Mouse (Mus musculus) MEL (cell line): ENCODE data around the gene Mosmo. TPM values are rescaled to one million over a fixed set of nuclear protein-coding genes. Genes with fewer than 3 reads are reported as not detected.

Experiments
- DNase-seq: peaks from one replicate; pipeline ENCODE4 v3.0.0; 2011; ENCODE audit warnings: low read depth, low spot score
- H3K27ac ChIP-seq: 2 replicates; pipeline ENCODE4 v1.5.1; 2012; ENCODE audit warnings: low read depth, mild to moderate bottlenecking, control low read depth, low read length, moderate library complexity; ENCODE audit not compliant: control insufficient read depth
- H3K27me3 ChIP-seq, 2 experiments: fragments of 150-350 bp in 1 of 2; sonication (generic) in 1 of 2; 2 replicates each; pipeline ENCODE4 v1.6.1; 2012; ENCODE audit warnings: low read length in 2 of 2, mild to moderate bottlenecking in 2 of 2, improper control_type of control experiment in 1 of 2, moderate library complexity in 1 of 2; ENCODE audit not compliant: insufficient read depth in 2 of 2, control insufficient read depth in 1 of 2
- H3K36me3 ChIP-seq, 2 experiments: 2 replicates each; pipeline ENCODE4 v1.6.1; 2012 to 2014; ENCODE audit warnings: low read length in 2 of 2, improper control_type of control experiment in 1 of 2, inconsistent platforms in 1 of 2, mild to moderate bottlenecking in 1 of 2; ENCODE audit not compliant: insufficient read depth in 2 of 2, control insufficient read depth in 1 of 2
- H3K4me1 ChIP-seq, 2 experiments: fragments of 150-350 bp in 1 of 2; sonication (generic) in 1 of 2; 2 replicates each; pipeline ENCODE4 v1.6.1; 2012; ENCODE audit warnings: low read length in 2 of 2, improper control_type of control experiment in 1 of 2, mild to moderate bottlenecking in 1 of 2; ENCODE audit not compliant: insufficient read depth in 2 of 2, control insufficient read depth in 1 of 2
- H3K4me3 ChIP-seq, 2 experiments: fragments of 150-350 bp in 1 of 2; sonication (generic) in 1 of 2; 2 replicates each; pipeline ENCODE4 v1.5.1; 2012; ENCODE audit warnings: low read depth in 2 of 2, low read length in 2 of 2, mild to moderate bottlenecking in 2 of 2, moderate library complexity in 2 of 2, control low read depth in 1 of 2, improper control_type of control experiment in 1 of 2; ENCODE audit not compliant: control insufficient read depth in 1 of 2, insufficient read depth in 1 of 2
- H3K79me2 ChIP-seq: 2 replicates; pipeline ENCODE4 v1.6.1; 2012; ENCODE audit warnings: mild to moderate bottlenecking, low read length, moderate library complexity; ENCODE audit not compliant: control insufficient read depth, poor library complexity, insufficient read depth
- H3K9ac ChIP-seq: 2 replicates; pipeline ENCODE4 v1.6.1; 2012; ENCODE audit warnings: low read depth, mild to moderate bottlenecking, control low read depth, low read length, moderate library complexity; ENCODE audit not compliant: control insufficient read depth, poor library complexity, severe bottlenecking
- H3K9me3 ChIP-seq: fragments of 150-350 bp; sonication (generic); replicated peaks from 2 replicates; pipeline ENCODE4 v1.6.1; 2012; ENCODE audit warnings: mild to moderate bottlenecking, low read length, improper control_type of control experiment, moderate library complexity; ENCODE audit not compliant: insufficient read depth
- BHLHE40 ChIP-seq: IDR thresholded peaks from 2 replicates; pipeline ENCODE4 v1.6.1; 2012; ENCODE audit warnings: low read depth, mild to moderate bottlenecking, inconsistent platforms, low read length, improper control_type of control experiment, borderline replicate concordance
- CTCF ChIP-seq, 3 experiments: IDR thresholded peaks in 2 of 3; conservative IDR thresholded peaks in 1 of 3; 2 replicates each; pipeline ENCODE4 v1.5.1; 2011 to 2012; ENCODE audit warnings: low read length in 3 of 3, low read depth in 2 of 3, mild to moderate bottlenecking in 2 of 3, improper control_type of control experiment in 1 of 3, inconsistent platforms in 1 of 3, mixed read lengths in 1 of 3, moderate library complexity in 1 of 3; ENCODE audit not compliant: control insufficient read depth in 1 of 3, insufficient read depth in 1 of 3, poor library complexity in 1 of 3, severe bottlenecking in 1 of 3
- ELF1 ChIP-seq: IDR thresholded peaks from 2 replicates; pipeline ENCODE4 v1.6.1; 2014; ENCODE audit warnings: low read depth, mild to moderate bottlenecking, inconsistent platforms, low read length, improper control_type of control experiment, moderate library complexity
- MAX ChIP-seq: IDR thresholded peaks from 2 replicates; pipeline ENCODE4 v1.6.1; 2011; ENCODE audit warnings: low read length, improper control_type of control experiment
- MAZ ChIP-seq: IDR thresholded peaks from 2 replicates; pipeline ENCODE4 v1.6.1; 2012; ENCODE audit warnings: low read depth, mild to moderate bottlenecking, inconsistent platforms, low read length, improper control_type of control experiment
- MYB ChIP-seq: IDR thresholded peaks from 2 replicates; pipeline ENCODE4 v1.6.1; 2011; ENCODE audit warnings: mild to moderate bottlenecking, low read depth, low read length, improper control_type of control experiment
- MYC ChIP-seq: IDR thresholded peaks from 2 replicates; pipeline ENCODE4 v1.6.1; 2011; ENCODE audit warnings: low read depth, mild to moderate bottlenecking, low read length, improper control_type of control experiment, moderate library complexity
- NELFE ChIP-seq: IDR thresholded peaks from 2 replicates; pipeline ENCODE4 v1.6.1; 2011; ENCODE audit warnings: low read depth, low read length, improper control_type of control experiment
- POLR2AphosphoS5 ChIP-seq: IDR thresholded peaks from 2 replicates; pipeline ENCODE4 v1.6.1; 2012; ENCODE audit warnings: low read depth, borderline replicate concordance, mild to moderate bottlenecking, inconsistent platforms, low read length, moderate library complexity, mixed read lengths
- RAD21 ChIP-seq: IDR thresholded peaks from 2 replicates; pipeline ENCODE4 v1.6.1; 2011; ENCODE audit warnings: mild to moderate bottlenecking, low read depth, low read length, improper control_type of control experiment
- SIN3A ChIP-seq: IDR thresholded peaks from 2 replicates; pipeline ENCODE4 v1.6.1; 2012; ENCODE audit warnings: low read length, improper control_type of control experiment, inconsistent platforms
- TBP ChIP-seq: IDR thresholded peaks from 2 replicates; pipeline ENCODE4 v1.8.0; 2011; ENCODE audit warnings: low read depth, low read length, improper control_type of control experiment
- TCF12 ChIP-seq: IDR thresholded peaks from 2 replicates; pipeline ENCODE4 v1.6.1; 2014; ENCODE audit warnings: low read depth, mild to moderate bottlenecking, inconsistent platforms, low read length, improper control_type of control experiment, moderate library complexity
- USF2 ChIP-seq, 2 experiments: IDR thresholded peaks; 2 replicates each; pipeline ENCODE4 v1.6.1; 2011 to 2012; ENCODE audit warnings: improper control_type of control experiment in 2 of 2, low read length in 2 of 2, borderline replicate concordance in 1 of 2, inconsistent platforms in 1 of 2, low read depth in 1 of 2, mild to moderate bottlenecking in 1 of 2; ENCODE audit not compliant: insufficient read depth in 1 of 2
- ZC3H11A ChIP-seq: IDR thresholded peaks from 2 replicates; pipeline ENCODE4 v1.6.1; 2012; ENCODE audit warnings: low read depth, mild to moderate bottlenecking, inconsistent platforms, low read length, improper control_type of control experiment
- ZMIZ1 ChIP-seq: IDR thresholded peaks from 2 replicates; pipeline ENCODE4 v1.6.1; 2012; ENCODE audit warnings: low read depth, mild to moderate bottlenecking, inconsistent platforms, low read length, improper control_type of control experiment, moderate library complexity
- polyA plus RNA-seq, 2 experiments: library from polyadenylated mRNA; stranded (reverse) in 1 of 2; unstranded in 1 of 2; fragments of >175 nt in 1 of 2; fragments of >200 nt in 1 of 2; gene quantifications; 2 replicates each; pipeline versions ENCODE4 v1.2.1 to v1.2.4; 2012; ENCODE audit warnings: low replicate concordance in 2 of 2, low read depth in 1 of 2; ENCODE audit not compliant: insufficient read length in 2 of 2, insufficient read depth in 1 of 2, missing spikeins in 1 of 2
- total RNA-seq: library from RNA; depleted of rRNA; stranded (reverse); fragments of 300-350 nt; gene quantifications from 2 replicates; pipeline ENCODE4 v1.2.3, GENCODE M21; 2012

Mosmo gene
- total and polyA plus RNA-seq, 3 experiments: 20.0 to 30.0 (median 23.5) TPM

DNA sequence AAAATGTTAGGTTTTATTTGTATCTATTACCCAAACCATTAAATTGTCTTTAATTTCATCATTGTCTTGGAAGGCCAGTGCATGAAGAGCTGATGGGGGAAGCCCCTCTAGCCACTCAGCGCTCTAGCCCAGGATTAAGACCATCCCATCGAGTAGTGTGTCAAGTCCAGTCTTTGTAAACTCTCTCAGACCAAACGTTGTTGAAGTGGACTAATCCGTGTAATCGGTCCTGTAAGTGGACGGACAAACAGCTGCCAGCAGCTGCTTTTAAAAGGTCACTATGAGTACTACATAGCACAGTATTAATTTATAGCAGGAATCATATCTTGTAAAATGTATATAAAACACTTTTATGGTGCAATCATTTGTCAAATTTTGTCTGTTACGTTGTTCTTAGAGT lies 55.5 kb downstream of the Mosmo start:
- no peaks in the 10 kb centered on the region for H3K27me3 ChIP-seq
- peaks cover 7 to 11% of the 10 kb centered on the region in 2 experiments for H3K36me3 ChIP-seq
- H3K4me1 ChIP-seq: peaks cover 5 to 10% of the 10 kb centered on the region in 2 experiments; a peak in 3 of 4 replicates
- H3K79me2 ChIP-seq: 0 out of 2 replicates have a peak, but pooled peaks cover 3% of the 10 kb centered on the region
- H3K4me3 ChIP-seq: no peak overlapping the region
- no peak overlapping the region for H3K27ac ChIP-seq
- no peak for DNase-seq
- H3K9ac ChIP-seq: no peak overlapping the region
- H3K9me3 ChIP-seq: no peaks in the 10 kb centered on the region
- TF ChIP-seq ELF1 (no peak), RAD21 (no peak), BHLHE40 (no peak)
- TF ChIP-seq, all 39 proteins: peak for 0

DNA sequence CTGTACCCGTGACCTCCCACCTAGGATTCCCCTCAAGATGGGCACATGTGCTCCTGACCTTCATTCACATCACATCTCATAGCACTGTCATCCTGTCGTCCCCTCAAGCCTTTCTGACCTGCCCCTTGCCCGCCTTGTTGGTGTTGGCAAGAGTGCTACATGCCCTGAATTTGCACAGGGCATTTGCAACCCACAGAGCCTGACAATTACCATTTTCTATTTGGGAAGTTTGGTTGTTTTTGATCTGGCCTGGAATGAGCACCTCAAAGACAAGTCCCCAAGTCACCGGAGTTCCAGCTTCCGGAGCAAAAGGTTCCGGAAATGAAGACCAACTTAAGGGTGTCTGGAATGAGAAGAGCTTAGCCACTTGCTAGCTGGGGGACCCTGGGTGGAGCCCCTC lies 61.6 kb downstream of the Mosmo start, which contains the start of gene Vwa3a:
TSS of gene Vwa3a (plus strand) at position 301 of the 400 bp plus-strand sequence.
- Histone ChIP-seq H3K4me3 (no peak within 1 kb of the TSS), H3K4me1 (no peaks in the 10 kb centered on the region), H3K79me2 (no peaks in the 10 kb centered on the region), H3K9ac (no peak within 1 kb of the TSS), H3K27ac (no peak within 1 kb of the TSS), H3K36me3 (no peaks in the 10 kb centered on the region), H3K27me3 (no peaks in the 10 kb centered on the region), H3K9me3 (no peaks in the 10 kb centered on the region)
- TF ChIP-seq MYC: no peak
- TF ChIP-seq MAZ: no peak
- no peak for TF ChIP-seq SIN3A
- TF ChIP-seq MAX: no peak
- TF ChIP-seq TBP: no peak
- TF ChIP-seq USF2 (IDR thresholded peaks at IDR 0.05; ENCODE audit: borderline replicate concordance in 1 of 2, insufficient read depth in 1 of 2, low read depth in 1 of 2, low read length in 2 of 2): no peak
- no peak for TF ChIP-seq MYB
- no peak for DNase-seq

DNA sequence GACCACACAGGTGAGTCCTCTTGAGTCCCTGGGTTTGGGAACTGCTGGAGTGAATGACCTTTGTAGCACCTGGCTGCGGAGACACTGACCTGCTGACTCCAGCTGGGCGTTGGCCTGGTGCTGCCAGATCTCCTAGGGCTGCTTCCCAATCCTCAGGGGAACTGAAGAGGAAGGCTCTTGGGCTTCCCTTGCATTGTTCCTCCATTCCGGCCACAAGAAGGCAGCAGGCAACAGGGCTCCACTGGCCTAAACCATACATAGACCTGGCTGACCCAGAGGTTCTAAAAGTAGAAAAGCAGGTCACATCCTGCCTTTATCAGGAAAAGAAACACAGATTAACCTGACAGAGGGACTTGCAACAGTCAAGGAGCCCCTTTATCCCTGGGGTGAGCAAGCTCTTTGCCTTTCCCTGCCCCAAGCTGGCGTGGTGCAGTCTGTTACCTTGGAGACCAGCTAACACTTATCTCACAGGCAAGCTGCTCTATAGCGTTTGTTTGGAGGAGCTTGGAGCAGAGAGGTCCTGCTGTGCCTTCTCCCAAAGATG lies 62.2 kb downstream of the Mosmo start:
- no peaks in the 10 kb centered on the region for H3K36me3 ChIP-seq
- TF ChIP-seq MYB (no peak), POLR2AphosphoS5 (no peak), NELFE (no peak), ZMIZ1 (no peak), TCF12 (no peak), CTCF (IDR thresholded peaks at IDR 0.05 in 2 of 3, conservative IDR thresholded peaks at IDR 0.05 in 1 of 3; ENCODE audit: control insufficient read depth in 1 of 3, insufficient read depth in 1 of 3, low read depth in 2 of 3, low read length in 3 of 3, poor library complexity in 1 of 3, severe bottlenecking in 1 of 3) (no peak), ZC3H11A (no peak)
- H3K27ac ChIP-seq: no peak overlapping the region
- H3K9me3 ChIP-seq: no peaks in the 10 kb centered on the region
- DNase-seq: no peak
- no peaks in the 10 kb centered on the region for H3K27me3 ChIP-seq
- H3K79me2 ChIP-seq: no peaks in the 10 kb centered on the region
- no peaks in the 10 kb centered on the region for H3K4me1 ChIP-seq
- no peak overlapping the region for H3K9ac ChIP-seq
- no peak overlapping the region for H3K4me3 ChIP-seq
